11 mouse cellular contexts compared by ENCODE assay signal in the genomic region with DNA sequence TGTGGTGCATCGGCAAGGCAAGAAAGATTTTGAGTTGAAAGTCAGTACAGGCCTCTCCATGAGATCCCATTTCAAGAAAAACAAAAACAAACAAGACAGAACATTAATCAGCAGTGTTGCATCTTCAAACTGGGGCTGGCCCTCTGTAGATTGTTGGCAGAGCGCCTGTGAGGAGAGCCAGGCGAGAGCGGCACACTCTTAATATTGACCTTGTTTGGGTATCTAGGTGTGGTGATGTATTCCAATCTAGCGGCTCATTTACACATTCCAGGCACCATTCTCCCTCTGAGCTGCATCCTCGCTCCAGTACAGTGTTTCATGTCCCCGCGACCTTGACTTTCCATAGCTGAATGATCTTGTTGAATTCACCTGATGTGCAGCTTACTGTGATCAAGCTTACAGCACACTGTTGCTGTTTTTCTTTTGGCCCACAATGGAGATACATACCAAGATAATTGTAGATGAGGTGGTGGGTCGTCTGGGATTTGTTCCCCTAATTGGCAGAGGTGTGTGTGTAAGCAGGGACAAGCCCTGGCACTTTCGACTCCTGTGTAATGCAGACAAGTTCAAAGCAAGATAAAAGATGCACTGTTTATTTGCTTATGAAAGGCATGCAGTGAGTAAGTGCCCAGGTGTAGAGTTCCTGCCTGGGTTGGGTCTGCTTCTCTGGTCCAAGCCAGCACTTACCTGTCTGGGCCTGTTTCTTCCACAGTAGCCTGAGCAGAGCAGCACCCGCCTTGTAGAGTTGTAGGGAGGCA. TPM values are rescaled to one million over a fixed set of nuclear protein-coding genes. Genes with fewer than 3 reads are reported as not detected.
A peak's percentile ranks its signal among the peaks of the same experiment; 100 is the strongest.
DNase-seq lines count a peak whose midpoint lies in the region; ATAC-seq and TF ChIP-seq lines count a peak whose summit lies in the region.
"Had no signal": no experiment of that assay in that cellular context is flagged by ENCODE, and none has a peak within 500 bp of the region (broad histone marks: within the 10 kb centered on the region; RNA-seq: fewer than 3 reads in every experiment).

No protein-coding gene starts in this region.

- no peak for TF ChIP-seq CTCF in small intestine, adult 2 months (IDR thresholded peaks at IDR 0.05; ENCODE audit: extremely low read depth, insufficient read length, insufficient replicate concordance, low read depth, low read length)

- H3K27me3 ChIP-seq in lung, embryonic 15.5 days: no peaks in the 10 kb centered on the region
- no peaks in the 10 kb centered on the region for H3K27me3 ChIP-seq in small intestine, adult 2 months (ENCODE audit: control insufficient read depth, insufficient read depth, low read length)
- H3K27me3 ChIP-seq in hindbrain, embryonic 14.5 days (ENCODE audit: control insufficient read depth, insufficient read depth, low read length): no peaks in the 10 kb centered on the region

- no peak for TF ChIP-seq POLR2A in small intestine, adult 2 months (IDR thresholded peaks at IDR 0.05; ENCODE audit: low read depth, low read length)

- peak; percentile 38 for DNase-seq in adrenal gland, postnatal 10 days
- DNase-seq in adrenal gland, postnatal 36 days: no peak
- no peak for DNase-seq in lung, postnatal 10 days
- DNase-seq in kidney, adult 18-20 months: peak; percentile 49
- no peak for DNase-seq in gastrocnemius, postnatal 25 days
- no peak for DNase-seq in hindbrain, embryonic 14.5 days (ENCODE audit: low spot score)
- DNase-seq: gastrocnemius, postnatal 14 days; lung, adult 2 months had no signal

- H3K4me2 ChIP-seq in lung, embryonic 15.5 days: no peak overlapping the region
- H3K4me2 ChIP-seq in hindbrain, embryonic 14.5 days (replicated peaks): no peak overlapping the region

- no peaks in the 10 kb centered on the region for H3K9me3 ChIP-seq in lung, embryonic 15.5 days
- H3K9me3 ChIP-seq in hindbrain, embryonic 14.5 days (ENCODE audit: control insufficient read depth, low read length): no peaks in the 10 kb centered on the region

- H3K9ac ChIP-seq in lung, embryonic 15.5 days: no peak overlapping the region
- H3K9ac ChIP-seq in hindbrain, embryonic 14.5 days: no peak overlapping the region

- ATAC-seq in lung, embryonic 15.5 days (ENCODE audit: borderline replicate concordance, extremely low read depth, low FRiP score, low TSS enrichment): no peak
- ATAC-seq in hindbrain, embryonic 14.5 days (ENCODE audit: low FRiP score): no peak

- H3K27ac ChIP-seq in lung, embryonic 15.5 days: peak overlapping the region; percentile 84
- H3K27ac ChIP-seq in small intestine, adult 2 months (ENCODE audit: insufficient read depth, low read depth, low read length): peak overlapping the region; percentile 33
- H3K27ac ChIP-seq in hindbrain, embryonic 14.5 days: no peak overlapping the region

- H3K4me1 ChIP-seq in lung, embryonic 15.5 days: peaks cover 33% of the 10 kb centered on the region
- H3K4me1 ChIP-seq in small intestine, adult 2 months (ENCODE audit: control insufficient read depth, insufficient read depth, insufficient read length, low read length): peaks cover 31% of the 10 kb centered on the region
- H3K4me1 ChIP-seq in hindbrain, embryonic 14.5 days (replicated peaks; ENCODE audit: control insufficient read depth, insufficient read depth, low read length): no peaks in the 10 kb centered on the region

- H3K36me3 ChIP-seq in lung, embryonic 15.5 days: peaks cover 8% of the 10 kb centered on the region
- H3K36me3 ChIP-seq in small intestine, adult 2 months (ENCODE audit: control insufficient read depth, insufficient read depth, low read length): peaks cover 18% of the 10 kb centered on the region
- peaks cover 21% of the 10 kb centered on the region for H3K36me3 ChIP-seq in hindbrain, embryonic 14.5 days (replicated peaks; ENCODE audit: control insufficient read depth, insufficient read depth)

- H3K4me3 ChIP-seq in lung, embryonic 15.5 days: no peak overlapping the region
- no peak overlapping the region for H3K4me3 ChIP-seq in small intestine, adult 2 months (ENCODE audit: low read depth, low read length)
- H3K4me3 ChIP-seq in hindbrain, embryonic 14.5 days (replicated peaks; ENCODE audit: low read length): no peak overlapping the region
- H3K4me3 ChIP-seq: myocyte had no signal

- 67% methylated on average over 11 of the region's 11 CpGs for WGBS in lung, embryonic 15.5 days
- 57% methylated on average over 11 of the region's 11 CpGs for WGBS in small intestine, adult 2 months
- WGBS in hindbrain, embryonic 14.5 days: 88% methylated on average over 11 of the region's 11 CpGs

RNA-seq across cellular contexts. Expression of gene Gpr107, which starts 11.4 kb away (rescaled TPM):
- 10 to 100 TPM; 41.7 to 56.4 TPM for total RNA-seq in adrenal gland, postnatal 10 days (2021)
- total RNA-seq in adrenal gland, postnatal 36 days (2021): 10 to 100 TPM; 58.5 to 63.4 TPM
- 32.3 and 33.3 TPM in 2 replicates for polyA plus RNA-seq in lung, embryonic 15.5 days (2015; fragmentation: Nextera tagmentation; extraction: Ambion mirVana)
- 14.8 and 30.5 TPM in 2 replicates for polyA plus RNA-seq in small intestine, adult 2 months (2012; rRNA removed)
- total RNA-seq in gastrocnemius, postnatal 25 days (2021): 10 to 100 TPM; 24.1 to 24.8 TPM
- polyA plus RNA-seq in hindbrain, embryonic 14.5 days (2014; fragmentation: Nextera tagmentation; extraction: Ambion mirVana): 25.1 and 26.1 TPM in 2 replicates

RNA-seq across cellular contexts. Expression of gene Fnbp1, which starts 21.7 kb away (rescaled TPM):
- 10 to 100 TPM; 48.1 to 58.5 TPM for total RNA-seq in adrenal gland, postnatal 10 days (2021)
- total RNA-seq in adrenal gland, postnatal 36 days (2021): 10 to 100 TPM; 50.6 to 51.7 TPM
- polyA plus RNA-seq in lung, embryonic 15.5 days (2015; fragmentation: Nextera tagmentation; extraction: Ambion mirVana): 14.2 and 17.7 TPM in 2 replicates
- 20.3 and 28.6 TPM in 2 replicates for polyA plus RNA-seq in small intestine, adult 2 months (2012; rRNA removed)
- total RNA-seq in gastrocnemius, postnatal 25 days (2021): 10 to 100 TPM; 10.1 to 10.9 TPM
- 28.9 and 29.1 TPM in 2 replicates for polyA plus RNA-seq in hindbrain, embryonic 14.5 days (2014; fragmentation: Nextera tagmentation; extraction: Ambion mirVana)

Comparison
In these comparisons a context has a peak if more than half of its experiments do, and no peak if none do; other contexts are left out.
1. DNase-seq: peak in adrenal gland, postnatal 10 days (single experiment) and kidney, adult 18-20 months (single experiment); none in adrenal gland, postnatal 36 days (0 of 2), lung, postnatal 10 days (single experiment), gastrocnemius, postnatal 25 days (single experiment) and hindbrain, embryonic 14.5 days (single experiment).
2. RNA of gene Fnbp1, which starts 21.7 kb away (total RNA-seq): 48.1 to 58.5 TPM in adrenal gland, postnatal 10 days and 50.6 to 51.7 TPM in adrenal gland, postnatal 36 days; 10.1 to 10.9 TPM in gastrocnemius, postnatal 25 days; every median in the first group is over 4 times any median in the second.